In genomic region chr19:47006321-47006720, GRCm38 (mm10) we compare ENCODE assay signal across 10 mouse cellular contexts. TPM values are rescaled to one million over a fixed set of nuclear protein-coding genes. Genes with fewer than 3 reads are reported as not detected.
DNase-seq lines count a peak whose midpoint lies in the region; ATAC-seq and TF ChIP-seq lines count a peak whose summit lies in the region.
"Had no signal": no experiment of that assay in that cellular context is flagged by ENCODE, and none has a peak within 500 bp of the region (broad histone marks: within the 10 kb centered on the region; RNA-seq: fewer than 3 reads in every experiment).

No protein-coding gene starts in this region.

- H3K27ac ChIP-seq in kidney, embryonic 15.5 days, result no peak overlapping the region
- H3K27ac ChIP-seq in MEL (ENCODE audit: control insufficient read depth, low read depth, low read length), result no peak overlapping the region
- no peak overlapping the region for H3K27ac ChIP-seq in lung, postnatal 0 days (ENCODE audit: low read length)
- H3K27ac ChIP-seq: liver, embryonic 13.5 days had no signal

- H3K4me3 ChIP-seq in kidney, embryonic 15.5 days (replicated peaks), result no peak overlapping the region
- no peak overlapping the region for H3K4me3 ChIP-seq in MEL (ENCODE audit: control insufficient read depth in 1 of 2, insufficient read depth in 1 of 2, low read depth in 2 of 2, low read length in 2 of 2)
- H3K4me3 ChIP-seq in lung, postnatal 0 days (ENCODE audit: low read depth, low read length), result no peak overlapping the region
- H3K4me3 ChIP-seq: liver, embryonic 13.5 days had no signal

- TF ChIP-seq EP300 in MEL (IDR thresholded peaks at IDR 0.05; ENCODE audit: low read depth in 1 of 2, low read length in 2 of 2), result no peak
- TF ChIP-seq EP300 in lung, postnatal 0 days (IDR thresholded peaks at IDR 0.05), result no peak

- TF ChIP-seq CTCF in MEL (IDR thresholded peaks at IDR 0.05 in 2 of 3, conservative IDR thresholded peaks at IDR 0.05 in 1 of 3; ENCODE audit: control insufficient read depth in 1 of 3, insufficient read depth in 1 of 3, low read depth in 2 of 3, low read length in 3 of 3, poor library complexity in 1 of 3, severe bottlenecking in 1 of 3), result no peak
- no peak for TF ChIP-seq CTCF in lung, postnatal 0 days (IDR thresholded peaks at IDR 0.05)

- H3K9me3 ChIP-seq in kidney, embryonic 15.5 days (replicated peaks), result no peaks in the 10 kb centered on the region
- no peaks in the 10 kb centered on the region for H3K9me3 ChIP-seq in MEL (replicated peaks; ENCODE audit: insufficient read depth, low read length)
- H3K9me3 ChIP-seq in lung, postnatal 0 days (ENCODE audit: low read length), result no peaks in the 10 kb centered on the region
- H3K9me3 ChIP-seq: liver, embryonic 13.5 days had no signal

- DNase-seq in kidney, adult 9 months, result peak; percentile 45
- DNase-seq in MEL (ENCODE audit: low read depth, low spot score), result peak; percentile 76
- DNase-seq in embryo, embryonic 10.5 days (ENCODE audit: low spot score), result peak; percentile 78
- peak; percentile 65 for DNase-seq in lung, postnatal 0 days (ENCODE audit: low spot score)
- no peak for DNase-seq in MN1 (ENCODE audit: low spot score)
- DNase-seq in layer of hippocampus, postnatal 36 days, result no peak
- no peak for DNase-seq in left cerebral cortex, adult 9 months (ENCODE audit: low spot score in 2 of 2)
- DNase-seq: forebrain, postnatal 0 days; liver, embryonic 13.5 days had no signal

- WGBS in kidney, embryonic 15.5 days, result 2% methylated on average over 4 of the region's 4 CpGs
- 0% methylated on average over 4 of the region's 4 CpGs for WGBS in lung, postnatal 0 days

- no peak overlapping the region for H3K4me2 ChIP-seq in kidney, embryonic 15.5 days
- H3K4me2 ChIP-seq in lung, postnatal 0 days (replicated peaks; ENCODE audit: low read depth, low read length), result no peak overlapping the region
- H3K4me2 ChIP-seq: liver, embryonic 13.5 days had no signal

- ATAC-seq in kidney, embryonic 15.5 days (replicated peaks; ENCODE audit: low FRiP score), result no peak
- ATAC-seq in lung, postnatal 0 days, result no peak
- ATAC-seq: forebrain, postnatal 0 days had no signal

- H3K27me3 ChIP-seq in kidney, embryonic 15.5 days, result peaks cover 14% of the 10 kb centered on the region
- H3K27me3 ChIP-seq in MEL (ENCODE audit: control insufficient read depth in 1 of 2, insufficient read depth in 2 of 2, low read length in 2 of 2), result peaks cover 3 to 6% of the 10 kb centered on the region in 2 experiments
- H3K27me3 ChIP-seq in lung, postnatal 0 days (replicated peaks; ENCODE audit: insufficient read depth, low read length), result no peaks in the 10 kb centered on the region

- H3K79me2 ChIP-seq in MEL (ENCODE audit: control insufficient read depth, insufficient read depth, low read length, poor library complexity), result no peaks in the 10 kb centered on the region

- H3K36me3 ChIP-seq in kidney, embryonic 15.5 days, result no peaks in the 10 kb centered on the region
- H3K36me3 ChIP-seq in MEL (ENCODE audit: control insufficient read depth in 1 of 2, insufficient read depth in 2 of 2, low read length in 2 of 2), result peaks cover 0 to 13% of the 10 kb centered on the region in 2 experiments; a peak in 2 of 4 replicates
- no peaks in the 10 kb centered on the region for H3K36me3 ChIP-seq in lung, postnatal 0 days (ENCODE audit: insufficient read depth, low read length)
- H3K36me3 ChIP-seq: liver, embryonic 13.5 days had no signal

- no peak for TF ChIP-seq RAD21 in MEL (IDR thresholded peaks at IDR 0.05; ENCODE audit: low read depth, low read length)

- no peak overlapping the region for H3K9ac ChIP-seq in kidney, embryonic 15.5 days
- H3K9ac ChIP-seq in MEL (ENCODE audit: control insufficient read depth, low read depth, low read length, poor library complexity, severe bottlenecking), result no peak overlapping the region
- H3K9ac ChIP-seq in lung, postnatal 0 days (replicated peaks; ENCODE audit: low read depth), result no peak overlapping the region
- H3K9ac ChIP-seq: forebrain, postnatal 0 days; liver, embryonic 13.5 days had no signal

- TF ChIP-seq POLR2A in MEL (IDR thresholded peaks at IDR 0.05; ENCODE audit: control insufficient read depth in 1 of 2, insufficient read depth in 1 of 2, low read depth in 1 of 2, low read length in 2 of 2, poor library complexity in 1 of 2), result no peak

- no peaks in the 10 kb centered on the region for H3K4me1 ChIP-seq in kidney, embryonic 15.5 days
- peaks cover 7 to 24% of the 10 kb centered on the region in 2 experiments for H3K4me1 ChIP-seq in MEL (ENCODE audit: control insufficient read depth in 1 of 2, insufficient read depth in 2 of 2, low read length in 2 of 2)
- no peaks in the 10 kb centered on the region for H3K4me1 ChIP-seq in lung, postnatal 0 days (ENCODE audit: insufficient read depth, low read depth, low read length)
- H3K4me1 ChIP-seq: liver, embryonic 13.5 days had no signal

TF ChIP-seq in MEL, 35 proteins besides CTCF, POLR2A, EP300 and RAD21:
- TF ChIP-seq MXI1 (IDR thresholded peaks at IDR 0.05; ENCODE audit: low read depth, low read length), result peak; percentile 90
- TF ChIP-seq MAFK (IDR thresholded peaks at IDR 0.05; ENCODE audit: borderline replicate concordance, low read depth, low read length), result no peak
- TF ChIP-seq UBTF (IDR thresholded peaks at IDR 0.05; ENCODE audit: borderline replicate concordance, insufficient read depth, low read depth, low read length), result no peak
- peak; percentile 44; the same call in 1 of the 2 replicates for TF ChIP-seq RCOR1 (IDR thresholded peaks at IDR 0.05; ENCODE audit: low read depth, low read length)
- no peak for TF ChIP-seq SMC3 (IDR thresholded peaks at IDR 0.05; ENCODE audit: low read depth, low read length)
- TF ChIP-seq SIN3A (IDR thresholded peaks at IDR 0.05; ENCODE audit: low read length), result peak; percentile 89
- no peak for TF ChIP-seq MAZ (IDR thresholded peaks at IDR 0.05; ENCODE audit: low read depth, low read length)
- TF ChIP-seq NRF1 (IDR thresholded peaks at IDR 0.05; ENCODE audit: insufficient read depth, low read depth, low read length, poor library complexity, severe bottlenecking), result no peak

RNA-seq across cellular contexts. Expression of gene Ina, which starts 8.2 kb away (rescaled TPM):
- polyA plus RNA-seq in kidney, embryonic 15.5 days (2015; fragmentation: Nextera tagmentation; extraction: Ambion mirVana), result 1.8 and 4.4 TPM in 2 replicates
- not detected in 2 replicates for total RNA-seq in MEL (2012; rRNA removed)
- polyA plus RNA-seq in MEL (2012; ENCODE audit: insufficient read depth in 1 of 2, insufficient read length in 2 of 2, low read depth in 1 of 2, low replicate concordance in 2 of 2, missing spikeins in 1 of 2), result not detected
- polyA plus RNA-seq in lung, postnatal 0 days (2015; fragmentation: Nextera tagmentation; extraction: Ambion mirVana), result 0.04 and 0.08 TPM in 2 replicates
- 100 to 1,000 TPM; 183 to 189 TPM for total RNA-seq in layer of hippocampus, postnatal 36 days (2021)

RNA-seq across cellular contexts. Expression of gene Nt5c2, which starts 8.6 kb away (rescaled TPM):
- polyA plus RNA-seq in kidney, embryonic 15.5 days (2015; fragmentation: Nextera tagmentation; extraction: Ambion mirVana), result 79.6 and 81.5 TPM in 2 replicates
- 64.6 and 65.0 TPM in 2 replicates for total RNA-seq in MEL (2012; rRNA removed)
- polyA plus RNA-seq in MEL (2012; ENCODE audit: insufficient read depth in 1 of 2, insufficient read length in 2 of 2, low read depth in 1 of 2, low replicate concordance in 2 of 2, missing spikeins in 1 of 2), result 100 to 1,000 TPM; 147 to 455 TPM
- polyA plus RNA-seq in lung, postnatal 0 days (2015; fragmentation: Nextera tagmentation; extraction: Ambion mirVana), result 45.3 and 45.5 TPM in 2 replicates
- 10 to 100 TPM; 69.8 to 84.2 TPM for total RNA-seq in layer of hippocampus, postnatal 36 days (2021)

RNA-seq across cellular contexts. Expression of gene Pcgf6, which starts 44.4 kb away (rescaled TPM):
- 25.6 and 26.2 TPM in 2 replicates for polyA plus RNA-seq in kidney, embryonic 15.5 days (2015; fragmentation: Nextera tagmentation; extraction: Ambion mirVana)
- total RNA-seq in MEL (2012; rRNA removed), result 29.0 and 31.1 TPM in 2 replicates
- polyA plus RNA-seq in MEL (2012; ENCODE audit: insufficient read depth in 1 of 2, insufficient read length in 2 of 2, low read depth in 1 of 2, low replicate concordance in 2 of 2, missing spikeins in 1 of 2), result 10 to 100 TPM in 1 of 2 experiments, not detected in 1; 47.5 TPM
- polyA plus RNA-seq in lung, postnatal 0 days (2015; fragmentation: Nextera tagmentation; extraction: Ambion mirVana), result 6.8 and 7.5 TPM in 2 replicates
- total RNA-seq in layer of hippocampus, postnatal 36 days (2021), result 10 to 100 TPM; 21.3 to 24.6 TPM

Comparison
In these comparisons a context has a peak if more than half of its experiments do, and no peak if none do; other contexts are left out.
1. DNase-seq: peak in kidney, adult 9 months (single experiment), MEL (single experiment), embryo, embryonic 10.5 days (single experiment) and lung, postnatal 0 days (single experiment); none in MN1 (single experiment), layer of hippocampus, postnatal 36 days (0 of 2) and left cerebral cortex, adult 9 months (0 of 2).